Mouse (Mus musculus) erythroblast, embryonic 14.5 days (primary cell): ENCODE results near the gene Etnk2. TPM values are rescaled to one million over a fixed set of nuclear protein-coding genes. Genes with fewer than 3 reads are reported as not detected.
A peak's percentile ranks its signal among the peaks of the same experiment; 100 is the strongest.

Experiments
- H3K27me3 ChIP-seq: 2 replicates; pipeline ENCODE4 v1.6.1; 2012; ENCODE audit warnings: inconsistent platforms; ENCODE audit not compliant: control insufficient read depth
- H3K36me3 ChIP-seq: 2 replicates; pipeline ENCODE4 v1.6.1; 2012; ENCODE audit warnings: mild to moderate bottlenecking, inconsistent platforms; ENCODE audit not compliant: control insufficient read depth
- H3K4me1 ChIP-seq: 2 replicates; pipeline ENCODE4 v1.6.1; 2012; ENCODE audit warnings: inconsistent platforms; ENCODE audit not compliant: control insufficient read depth
- H3K4me3 ChIP-seq: replicated peaks from 2 replicates; pipeline ENCODE3; 2012; ENCODE audit warnings: moderate library complexity, mild to moderate bottlenecking, inconsistent platforms
- H3K9me3 ChIP-seq: 2 replicates; pipeline ENCODE4 v1.6.1; 2012; ENCODE audit warnings: low read length, inconsistent platforms, mixed read lengths; ENCODE audit not compliant: control insufficient read depth
- GATA1 ChIP-seq: IDR thresholded peaks from 2 replicates; pipeline ENCODE4 v1.6.1; 2012; ENCODE audit warnings: low read length, inconsistent platforms, mixed read lengths
- TAL1 ChIP-seq: IDR thresholded peaks from 3 replicates; pipeline ENCODE4 v1.6.1; 2012; ENCODE audit warnings: low read length, inconsistent platforms, mixed read lengths
- polyA plus RNA-seq: library from polyadenylated mRNA; stranded (reverse); fragments of >175 nt; gene quantifications from 2 replicates; pipeline ENCODE4 v1.2.3, GENCODE M21; 2012

Gene Etnk2
- polyA plus RNA-seq, 1 experiment, result not detected

- H3K4me3 ChIP-seq, result peak within 1 kb of the TSS; percentile 56
- H3K4me1 ChIP-seq, result no peaks in the 10 kb centered on the region
- no peaks in the 10 kb centered on the region; the same call in 1 of the 2 replicates for H3K9me3 ChIP-seq
- H3K27me3 ChIP-seq, result peaks cover 60% of the 10 kb centered on the region
- no peaks in the 10 kb centered on the region for H3K36me3 ChIP-seq
- no peak for TF ChIP-seq GATA1
- no peak for TF ChIP-seq TAL1
These were observed 60.4 kb downstream of the Etnk2 start, which contains the start of gene Sox13 for GRCm38 (mm10) chr1:133423543-133424480. Gene Sox13, minus strand, starts transcription at chr1:133424377.

DNA sequence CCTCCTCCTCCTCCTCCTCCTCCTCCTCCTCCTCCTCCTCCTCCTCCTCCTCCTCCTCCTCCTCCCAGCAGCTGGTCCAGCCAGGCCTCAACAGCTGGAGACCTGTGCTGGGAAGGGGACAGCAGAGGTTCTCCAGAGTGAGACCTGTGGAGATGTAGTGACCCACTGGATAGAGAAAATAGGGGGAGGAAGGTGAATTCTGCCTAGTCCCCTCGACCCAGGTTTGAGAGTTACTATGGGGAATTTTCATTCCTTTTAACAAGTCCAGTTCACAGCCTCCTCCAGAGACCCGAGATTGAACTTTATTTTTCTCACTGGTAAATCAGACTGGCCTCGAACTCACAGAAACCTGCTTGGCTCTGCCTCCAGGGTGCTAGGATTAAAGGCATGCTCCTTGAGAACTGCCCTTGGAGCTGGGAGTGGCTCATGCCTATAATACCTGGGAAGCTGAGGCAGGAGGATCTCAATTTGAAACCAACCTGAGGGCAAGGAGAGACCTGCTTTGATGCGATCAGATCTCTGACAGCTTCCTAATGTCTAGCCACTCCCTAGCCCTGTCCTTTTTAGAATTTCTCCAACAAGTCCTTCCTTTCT is 61.3 kb downstream of the Etnk2 start:
- Histone ChIP-seq H3K36me3 (no peaks in the 10 kb centered on the region), H3K27me3 (peaks cover 52% of the 10 kb centered on the region), H3K4me3 (no peak overlapping the region), H3K4me1 (no peaks in the 10 kb centered on the region), H3K9me3 (peaks cover 5% of the 10 kb centered on the region)
- no peak for TF ChIP-seq GATA1
- no peak for TF ChIP-seq TAL1

Other genes with a start within 250 kb of the Etnk2 start
- gene Ppp1r15b, start 232.4 kb upstream of the Etnk2 start, polyA plus RNA-seq, result 2.0 and 2.5 TPM in 2 replicates
- gene Plekha6, start 199.4 kb upstream of the Etnk2 start, polyA plus RNA-seq, result 0.01 and 0.04 TPM in 2 replicates
- gene Golt1a, start 53.8 kb upstream of the Etnk2 start, polyA plus RNA-seq, result not detected in 2 replicates
- not detected in 2 replicates for gene Kiss1, start 41.7 kb upstream of the Etnk2 start, polyA plus RNA-seq
- gene Ren1, start 13.1 kb upstream of the Etnk2 start, polyA plus RNA-seq, result not detected in 2 replicates
- 0.01 and 0.05 TPM in 2 replicates for gene Sox13, start 60.8 kb downstream of the Etnk2 start, polyA plus RNA-seq
- 4.4 and 5.8 TPM in 2 replicates for gene Snrpe, start 246.7 kb downstream of the Etnk2 start, polyA plus RNA-seq